Mouse (Mus musculus) CH12.LX (cell line): Measurements from ENCODE around the gene Crip2.
A peak's percentile ranks its signal among the peaks of the same experiment; 100 is the strongest.

Source experiments
- CTCF ChIP-seq, 2 experiments: IDR thresholded peaks in 1 of 2; conservative IDR thresholded peaks in 1 of 2; 2 replicates each; pipeline ENCODE4 v1.5.1; 2011 to 2012; ENCODE audit warnings: low read depth in 2 of 2, low read length in 2 of 2, improper control_type of control experiment in 1 of 2, inconsistent platforms in 1 of 2, mild to moderate bottlenecking in 1 of 2, moderate library complexity in 1 of 2
- EP300 ChIP-seq: IDR thresholded peaks from 2 replicates; pipeline ENCODE4 v1.6.1; 2011; ENCODE audit warnings: low read length, improper control_type of control experiment
- HCFC1 ChIP-seq: IDR thresholded peaks from 2 replicates; pipeline ENCODE4 v1.6.1; 2012; ENCODE audit warnings: low read depth, mild to moderate bottlenecking, inconsistent platforms, low read length, improper control_type of control experiment
- NELFE ChIP-seq: IDR thresholded peaks from 2 replicates; pipeline ENCODE4 v1.6.1; 2011; ENCODE audit warnings: low read depth, low read length, improper control_type of control experiment
- POLR2A ChIP-seq: IDR thresholded peaks from 2 replicates; pipeline ENCODE4 v1.6.1; 2011; ENCODE audit warnings: low read depth, mild to moderate bottlenecking, improper control_type of control experiment, low read length
- ZC3H11A ChIP-seq: IDR thresholded peaks from 2 replicates; pipeline ENCODE4 v1.6.1; 2012; ENCODE audit warnings: low read depth, mild to moderate bottlenecking, inconsistent platforms, low read length, improper control_type of control experiment

- TF ChIP-seq POLR2A (no peak), EP300 (no peak), NELFE (no peak), CTCF (conservative IDR thresholded peaks at IDR 0.05 in 1 of 2, IDR thresholded peaks at IDR 0.05 in 1 of 2; ENCODE audit: low read depth in 2 of 2, low read length in 2 of 2) (peak; percentile 81 to 88), HCFC1 (no peak), ZC3H11A (no peak)
Measured at GRCm38 (mm10) chr12:113119516-113120410, 20.3 kb upstream of the Crip2 start.
